Mouse (Mus musculus) megakaryocyte, embryonic 14.5 days (primary cell): ENCODE data around the gene Shank2.

ENCODE experiments used
- FLI1 ChIP-seq: IDR thresholded peaks from 2 replicates; pipeline ENCODE4 v1.6.1; 2012; ENCODE audit warnings: low read length, inconsistent platforms, mixed read lengths
- GATA1 ChIP-seq: IDR thresholded peaks from 3 replicates; pipeline ENCODE4 v1.6.1; 2012; ENCODE audit warnings: mixed read lengths, low read length, inconsistent platforms, borderline replicate concordance

GRCm38 (mm10) chr7:144175481-144176233 is 173.9 kb downstream of the Shank2 start:
- no peak for TF ChIP-seq GATA1
- TF ChIP-seq FLI1, result no peak
